Mouse (Mus musculus) retina, embryonic 14.5 days (tissue): ENCODE measurements around the gene Nt5c1a.

Experiments used
- DNase-seq: peaks from one replicate; pipeline ENCODE4 v3.0.0-alpha.2; 2015; ENCODE audit warnings: low spot score

The Nt5c1a gene

DNA sequence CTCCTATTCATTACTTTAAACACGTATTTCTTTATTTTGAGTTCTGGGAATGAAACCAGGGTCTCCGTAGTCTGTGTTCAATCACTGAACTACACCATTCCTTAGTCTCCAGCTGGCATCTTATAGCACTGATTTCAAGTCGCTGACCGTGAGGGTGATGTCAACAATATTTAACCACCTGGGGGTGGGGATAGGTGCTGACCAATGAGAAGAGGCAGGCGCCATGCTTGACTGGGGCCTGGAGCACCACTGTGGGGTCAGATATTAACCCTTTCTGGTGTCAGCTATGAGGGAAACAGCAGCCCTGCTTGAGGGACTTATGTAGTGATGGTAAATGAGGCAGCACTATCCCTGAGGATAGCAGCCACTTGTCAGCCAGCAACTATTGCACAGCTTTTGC lies 10.1 kb downstream of the Nt5c1a start:
- DNase-seq = no peak

GRCm38 (mm10) chr4:123212330-123212729 lies 11.0 kb downstream of the Nt5c1a start:
- DNase-seq = no peak

DNA sequence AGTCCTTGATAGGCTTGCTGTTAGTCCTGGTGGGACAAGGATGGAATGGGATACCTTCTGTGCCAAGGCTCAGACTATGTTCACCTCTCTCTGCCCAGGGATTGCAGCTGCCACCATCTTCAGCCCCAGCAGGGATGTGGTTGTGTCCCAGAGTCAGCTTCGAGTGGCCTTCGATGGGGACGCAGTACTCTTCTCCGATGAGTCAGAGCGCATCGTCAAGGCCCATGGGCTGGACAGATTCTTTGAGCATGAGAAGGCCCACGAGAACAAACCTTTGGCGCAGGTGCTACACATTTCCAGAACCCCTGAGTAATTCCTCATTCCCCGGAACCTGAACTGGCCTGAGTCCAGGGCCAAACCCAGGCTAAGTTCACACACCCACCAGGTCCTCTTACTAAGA lies 12.7 kb downstream of the Nt5c1a start:
- DNase-seq = no peak

- no peak for DNase-seq
Measured at GRCm38 (mm10) chr4:123215367-123215766, 14.1 kb downstream of the Nt5c1a start.

- DNase-seq = peak; percentile 70
Measured at GRCm38 (mm10) chr4:123216782-123217181, 15.5 kb downstream of the Nt5c1a start.

DNA sequence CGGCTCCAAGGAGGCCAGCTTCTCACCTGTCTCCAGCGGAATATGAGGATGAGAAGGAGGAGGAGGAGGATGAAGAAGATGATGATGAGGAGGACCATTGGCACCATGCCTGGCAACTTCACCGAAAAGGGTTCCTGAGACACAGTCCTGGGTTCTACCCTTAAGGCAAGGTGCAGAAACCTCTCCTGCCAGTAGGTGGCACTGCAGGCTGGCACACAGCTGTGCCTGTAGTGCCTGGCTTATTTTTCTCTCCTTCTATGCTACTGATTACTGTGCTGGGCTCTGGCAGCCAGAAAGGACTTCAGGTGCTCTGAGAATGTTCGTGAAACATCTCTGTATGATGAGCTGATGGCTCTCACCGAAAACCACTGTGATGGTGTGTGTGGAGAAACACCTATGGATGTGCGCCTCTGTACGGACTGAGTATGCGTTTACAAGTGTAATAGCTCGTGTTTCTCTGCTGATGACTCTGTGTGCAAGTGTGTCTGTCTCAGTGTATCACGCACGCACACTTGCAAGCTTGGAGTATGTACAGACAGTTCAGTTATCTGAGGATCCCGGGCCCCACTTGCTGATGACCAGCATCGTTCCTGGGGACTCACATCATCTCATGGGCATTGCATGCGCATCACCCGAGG lies 18.5 kb downstream of the Nt5c1a start:
- peak; percentile 90 for DNase-seq

- no peak for DNase-seq
Measured at GRCm38 (mm10) chr4:123220637-123221036, 19.3 kb downstream of the Nt5c1a start.

DNA sequence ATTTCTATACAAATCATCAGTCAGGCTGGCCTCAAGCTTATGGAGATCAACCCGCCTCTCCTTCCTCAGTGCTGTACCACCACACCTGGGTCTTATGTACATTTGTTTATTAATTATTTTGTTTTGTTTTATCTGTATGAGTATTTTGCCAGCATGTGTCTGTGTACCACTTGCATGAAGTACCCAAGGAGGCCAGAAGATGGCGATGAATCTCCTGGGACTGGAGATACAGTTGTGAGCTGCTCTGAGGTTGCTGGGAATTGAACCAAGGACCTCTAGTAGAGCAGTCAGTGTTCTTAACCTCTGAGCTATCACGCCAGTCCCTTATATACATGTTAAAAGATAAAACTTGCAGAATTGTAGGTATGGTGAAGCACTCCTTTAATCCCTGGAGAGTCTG lies 22.0 kb downstream of the Nt5c1a start:
- DNase-seq = peak; percentile 48

GRCm38 (mm10) chr4:123225718-123226403 lies 24.6 kb downstream of the Nt5c1a start:
- no peak for DNase-seq

- DNase-seq = no peak
Measured at GRCm38 (mm10) chr4:123227707-123228106, 26.4 kb downstream of the Nt5c1a start.

- DNase-seq = no peak
Measured at GRCm38 (mm10) chr4:123228270-123228669, 27.0 kb downstream of the Nt5c1a start.

DNA sequence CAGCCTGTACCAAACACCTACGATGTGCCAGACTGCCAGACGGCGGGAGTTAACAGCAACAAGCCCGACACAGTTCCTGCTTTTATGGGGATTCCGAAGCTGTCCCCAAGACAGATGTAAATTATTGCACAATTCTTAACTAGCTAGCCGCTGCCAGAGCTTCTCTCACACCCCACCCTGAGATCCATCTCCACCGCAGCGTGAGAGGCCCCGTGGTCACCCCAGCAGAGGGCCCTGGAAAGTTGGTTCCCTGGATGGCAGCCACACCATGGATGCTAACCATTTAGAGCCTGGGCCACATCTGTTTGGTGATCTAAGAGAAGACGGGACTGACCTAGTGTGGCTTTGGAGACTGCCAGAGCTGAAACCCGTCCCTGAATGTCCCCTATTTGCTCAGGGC lies 27.9 kb downstream of the Nt5c1a start:
- DNase-seq = no peak

GRCm38 (mm10) chr4:123232841-123233240 lies 31.5 kb downstream of the Nt5c1a start:
- DNase-seq = no peak

DNA sequence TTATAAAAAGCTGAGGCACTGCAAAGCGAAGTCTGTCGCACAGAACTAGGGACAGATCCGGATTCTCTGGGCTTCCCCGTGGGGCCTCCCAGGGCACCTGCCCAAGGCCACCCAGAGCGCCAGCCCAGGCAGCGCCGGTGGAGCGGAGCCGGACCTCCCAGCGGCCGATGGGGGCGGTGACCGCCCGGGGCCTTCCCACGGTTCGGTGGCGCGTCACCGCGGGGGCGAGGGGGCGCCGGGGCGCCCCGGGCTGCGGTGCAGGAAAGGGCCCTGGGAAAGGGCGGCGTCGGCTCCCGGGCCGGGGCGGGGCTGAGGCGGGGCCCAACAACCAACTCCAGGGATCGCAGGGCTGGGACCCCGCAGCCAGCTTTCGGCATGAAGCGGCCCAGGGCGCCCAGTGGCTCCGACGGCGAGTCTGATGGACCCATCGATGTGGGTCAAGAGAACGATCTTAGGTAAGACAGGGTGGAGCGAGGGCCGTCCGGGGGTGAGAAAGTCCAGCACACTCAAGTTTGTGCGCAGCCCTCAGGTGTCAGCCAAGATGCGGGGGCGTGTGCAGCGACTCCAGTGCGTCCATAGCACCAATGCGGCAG lies 32.3 kb downstream of the Nt5c1a start, which contains the start of gene Heyl:
Heyl (plus strand) TSS at position 65 of the 593 bp plus-strand sequence.
- DNase-seq = peak; percentile 51

GRCm38 (mm10) chr4:123235835-123236430 lies 34.6 kb downstream of the Nt5c1a start:
- DNase-seq = no peak

- no peak for DNase-seq
Measured at GRCm38 (mm10) chr4:123236431-123237031, 35.2 kb downstream of the Nt5c1a start.

GRCm38 (mm10) chr4:123237386-123238266 lies 36.3 kb downstream of the Nt5c1a start:
- no peak for DNase-seq

- peak; percentile 77 for DNase-seq
Measured at GRCm38 (mm10) chr4:123239361-123240203, 38.3 kb downstream of the Nt5c1a start.

- DNase-seq = no peak
Measured at GRCm38 (mm10) chr4:123246221-123246620, 44.9 kb downstream of the Nt5c1a start.

DNA sequence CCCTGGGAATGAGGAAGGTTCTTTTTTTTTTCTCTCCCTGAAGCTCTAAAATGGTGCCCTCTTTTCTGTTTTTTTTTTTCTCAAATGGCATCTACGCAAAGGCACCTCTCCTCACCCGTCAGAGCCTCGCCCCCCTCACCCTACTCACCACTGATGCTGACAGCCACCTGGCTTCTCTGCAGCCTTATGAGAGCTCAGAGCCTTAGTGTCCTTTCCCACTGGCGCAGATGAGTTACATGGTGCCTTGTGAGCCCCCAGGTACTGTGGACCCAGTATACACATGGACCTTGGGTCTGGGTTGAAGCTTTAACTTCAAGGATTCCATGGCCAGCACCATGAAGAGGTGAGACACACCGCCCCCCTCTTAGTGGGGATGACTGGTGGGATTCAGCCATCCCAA lies 45.3 kb downstream of the Nt5c1a start:
- no peak for DNase-seq
